Mouse (Mus musculus) embryonic fibroblast, embryonic 13.5 days (primary cell): ENCODE data around the gene Thnsl2. TPM values are rescaled to one million over a fixed set of nuclear protein-coding genes. Genes with fewer than 3 reads are reported as not detected.

Experiments
- H3K27ac ChIP-seq: 2 replicates; pipeline ENCODE4 v1.5.1; 2012; ENCODE audit warnings: low read length, control low read depth, inconsistent platforms; ENCODE audit not compliant: insufficient read depth
- H3K4me1 ChIP-seq: 2 replicates; pipeline ENCODE4 v1.6.1; 2011; ENCODE audit warnings: low read length; ENCODE audit not compliant: control insufficient read depth, insufficient read depth
- H3K4me3 ChIP-seq: 2 replicates; pipeline ENCODE4 v1.5.1; 2011; ENCODE audit warnings: mild to moderate bottlenecking, control low read depth, low read length; ENCODE audit not compliant: insufficient read depth
- CTCF ChIP-seq: IDR thresholded peaks from 2 replicates; pipeline ENCODE4 v1.5.1; 2011; ENCODE audit warnings: mild to moderate bottlenecking, control low read depth, low read length, moderate library complexity, borderline replicate concordance; ENCODE audit not compliant: insufficient read depth
- POLR2A ChIP-seq: IDR thresholded peaks from 2 replicates; pipeline ENCODE4 v1.6.1; 2011; ENCODE audit warnings: low read depth, mild to moderate bottlenecking, control low read depth, low read length, moderate library complexity
- polyA plus RNA-seq: library from polyadenylated mRNA; stranded (reverse); fragments of >200 nt; gene quantifications from 2 replicates; pipeline ENCODE4 v1.2.4, GENCODE M21; 2011; ENCODE audit warnings: low read depth; ENCODE audit not compliant: missing spikeins, insufficient read length

Thnsl2 gene
- polyA plus RNA-seq, 1 experiment, result 6.1 TPM

- no peak for TF ChIP-seq POLR2A
- no peak for TF ChIP-seq CTCF
- no peak overlapping the region for H3K4me3 ChIP-seq
- no peaks in the 10 kb centered on the region for H3K4me1 ChIP-seq
- H3K27ac ChIP-seq, result no peak overlapping the region
These were observed 37.9 kb downstream of the Thnsl2 start for GRCm38 (mm10) chr6:71106170-71106945.

- no peaks in the 10 kb centered on the region for H3K4me1 ChIP-seq
- TF ChIP-seq POLR2A (no peak), CTCF (no peak)
These were observed 48.1 kb downstream of the Thnsl2 start for GRCm38 (mm10) chr6:71096126-71096525.

DNA sequence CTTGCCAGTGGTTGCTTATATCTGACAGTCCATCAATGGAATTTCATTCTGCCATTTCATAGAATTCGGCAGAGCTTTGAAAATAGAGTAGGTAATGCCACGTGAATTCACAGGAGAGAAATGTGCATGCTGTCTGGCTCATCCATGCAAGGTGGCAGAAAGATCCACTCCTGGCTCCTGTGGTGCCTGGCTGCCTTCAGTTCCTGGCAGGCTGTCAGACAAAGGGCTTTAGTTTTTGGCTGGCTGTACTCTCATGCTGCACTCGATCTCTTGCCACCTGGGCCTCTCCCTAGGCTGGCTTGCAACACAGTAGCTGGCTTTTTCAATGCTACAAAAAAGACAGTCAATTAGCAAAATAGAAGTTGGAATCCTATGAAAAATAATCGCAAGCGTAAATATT lies 49.5 kb downstream of the Thnsl2 start:
- no peaks in the 10 kb centered on the region for H3K4me1 ChIP-seq
- TF ChIP-seq CTCF (no peak), POLR2A (no peak)
- no peak overlapping the region for H3K27ac ChIP-seq
- no peak overlapping the region for H3K4me3 ChIP-seq

More at GRCm38 (mm10) chr6:71096126-71096525, 48.1 kb downstream of the Thnsl2 start:
- no peak overlapping the region for H3K27ac ChIP-seq
- H3K4me3 ChIP-seq, result no peak overlapping the region

DNA sequence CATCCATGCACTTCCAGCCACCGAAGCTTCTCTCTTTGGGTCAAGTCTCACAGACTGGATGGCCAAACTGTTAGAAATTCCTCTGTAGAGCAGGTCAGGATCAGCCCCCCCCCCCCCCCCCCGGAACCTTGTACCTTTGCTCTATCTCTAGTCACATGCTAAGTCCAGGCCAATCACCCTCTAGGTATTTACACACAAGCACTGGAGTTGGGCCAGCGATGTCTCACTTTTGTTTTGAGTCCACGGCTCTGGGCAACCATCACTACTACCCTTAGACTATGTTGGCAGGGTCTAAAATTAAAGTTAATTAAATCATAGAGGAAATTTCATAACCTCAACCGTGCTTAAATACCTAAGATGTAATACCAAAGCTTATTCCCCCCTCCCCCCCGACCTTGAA lies 50.6 kb downstream of the Thnsl2 start:
- no peak overlapping the region for H3K27ac ChIP-seq

GRCm38 (mm10) chr6:71090475-71090874 lies 53.8 kb downstream of the Thnsl2 start:
- TF ChIP-seq POLR2A, result no peak
- no peak for TF ChIP-seq CTCF
- H3K4me1 ChIP-seq, result no peaks in the 10 kb centered on the region

More for the DNA sequence above, 50.6 kb downstream of the Thnsl2 start:
- H3K4me3 ChIP-seq, result no peak overlapping the region
- H3K4me1 ChIP-seq, result no peaks in the 10 kb centered on the region
- TF ChIP-seq CTCF (no peak), POLR2A (no peak)

DNA sequence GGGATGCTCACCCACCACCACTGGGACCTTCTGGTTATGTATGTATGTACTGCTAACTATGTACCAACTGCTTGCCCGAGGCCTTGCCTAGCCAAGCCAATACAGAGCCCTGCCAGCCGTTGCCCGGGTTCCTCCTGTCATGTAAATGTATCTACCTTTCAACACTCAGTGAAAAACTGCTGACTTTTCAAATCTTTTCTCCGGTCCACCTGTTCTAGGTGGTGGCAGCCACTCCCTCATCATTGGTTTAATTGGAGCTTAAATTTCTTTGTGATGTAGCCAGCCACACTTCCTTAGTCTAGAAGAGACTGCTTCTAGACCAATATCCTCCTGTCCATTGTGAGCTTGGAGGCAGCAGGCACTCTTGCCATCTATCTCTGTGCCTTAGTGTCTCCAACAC lies 54.5 kb downstream of the Thnsl2 start:
- TF ChIP-seq CTCF (no peak), POLR2A (no peak)
- no peak overlapping the region for H3K27ac ChIP-seq
- no peak overlapping the region for H3K4me3 ChIP-seq

More at GRCm38 (mm10) chr6:71090475-71090874, 53.8 kb downstream of the Thnsl2 start:
- no peak overlapping the region for H3K4me3 ChIP-seq
- H3K27ac ChIP-seq, result no peak overlapping the region

DNA sequence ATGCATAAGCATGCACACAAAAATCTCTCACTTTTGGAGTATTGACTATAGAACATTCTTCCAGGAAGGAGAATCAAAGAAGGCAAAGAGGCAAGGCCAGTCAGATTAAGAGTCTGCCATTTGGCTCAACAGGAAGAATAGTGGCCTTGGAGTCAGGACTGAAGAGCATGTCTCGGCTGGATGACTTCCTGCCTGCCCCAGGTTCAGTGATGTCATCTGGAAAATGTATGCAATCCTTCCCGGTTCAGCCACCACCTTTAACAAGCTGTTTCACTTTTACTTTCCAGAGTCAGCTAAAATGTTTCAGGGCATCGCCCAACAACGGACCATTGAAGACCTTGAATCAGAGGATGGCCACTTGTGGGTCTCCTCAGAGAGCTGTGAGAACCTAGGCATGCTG lies 55.2 kb downstream of the Thnsl2 start:
- Histone ChIP-seq H3K27ac (no peak overlapping the region), H3K4me3 (no peak overlapping the region), H3K4me1 (no peaks in the 10 kb centered on the region)
- TF ChIP-seq POLR2A (no peak), CTCF (no peak)

More for the DNA sequence above, 54.5 kb downstream of the Thnsl2 start:
- H3K4me1 ChIP-seq, result no peaks in the 10 kb centered on the region

DNA sequence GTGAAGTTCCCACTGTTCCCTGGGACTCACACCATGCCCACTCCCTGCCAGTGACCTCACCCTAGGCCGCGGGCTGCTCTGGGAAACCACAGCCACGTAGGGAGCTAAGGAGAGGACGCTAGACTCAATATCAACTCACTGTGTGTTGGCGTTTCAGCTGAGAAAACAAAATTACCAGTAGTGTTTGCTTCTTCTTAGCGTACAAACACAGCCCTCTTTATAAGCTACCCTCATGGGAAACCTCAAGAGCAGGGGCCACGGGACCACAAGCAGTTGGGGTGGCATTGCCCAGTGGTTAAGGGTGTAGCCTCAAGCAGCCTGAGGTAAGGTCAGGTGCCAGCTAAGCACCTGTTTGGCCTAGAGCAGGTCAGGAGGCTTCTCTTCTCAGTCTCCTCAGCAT lies 60.8 kb downstream of the Thnsl2 start:
- H3K4me3 ChIP-seq, result no peak overlapping the region
- no peaks in the 10 kb centered on the region for H3K4me1 ChIP-seq
- no peak for TF ChIP-seq POLR2A
- no peak for TF ChIP-seq CTCF
- no peak overlapping the region for H3K27ac ChIP-seq

GRCm38 (mm10) chr6:71082084-71082483 lies 62.2 kb downstream of the Thnsl2 start:
- no peak for TF ChIP-seq CTCF
- no peak for TF ChIP-seq POLR2A
- H3K4me1 ChIP-seq, result no peaks in the 10 kb centered on the region

DNA sequence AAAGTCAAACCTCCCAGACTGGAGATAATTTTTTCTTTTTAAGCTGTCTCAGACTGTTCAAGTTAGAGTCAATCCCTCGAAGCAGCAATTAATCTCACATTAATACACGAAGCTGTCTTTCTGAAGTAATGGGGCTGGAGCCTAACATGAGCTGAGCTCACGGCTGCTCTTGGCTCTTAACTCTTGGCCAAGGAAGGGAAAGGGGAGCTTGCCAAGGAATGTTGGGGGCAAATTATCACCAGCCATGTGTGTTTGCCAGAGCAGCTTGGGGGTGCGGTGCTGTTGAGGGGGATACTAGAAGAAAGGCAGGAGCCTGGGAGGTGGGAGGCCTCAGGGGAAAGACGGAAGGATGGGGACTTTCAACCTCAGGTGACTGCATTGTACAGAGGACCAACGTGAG lies 63.0 kb downstream of the Thnsl2 start:
- no peak overlapping the region for H3K27ac ChIP-seq
- no peaks in the 10 kb centered on the region for H3K4me1 ChIP-seq
- no peak for TF ChIP-seq POLR2A
- TF ChIP-seq CTCF, result no peak
- H3K4me3 ChIP-seq, result no peak overlapping the region

More at GRCm38 (mm10) chr6:71082084-71082483, 62.2 kb downstream of the Thnsl2 start:
- H3K4me3 ChIP-seq, result no peak overlapping the region
- H3K27ac ChIP-seq, result no peak overlapping the region

Other genes with a start within 250 kb of the Thnsl2 start
- not detected in 2 replicates for gene Tex37, start 225.5 kb downstream of the Thnsl2 start, polyA plus RNA-seq
- not detected in 2 replicates for gene Foxi3, start 187.9 kb downstream of the Thnsl2 start, polyA plus RNA-seq
- gene Fabp1, start 55.4 kb upstream of the Thnsl2 start, polyA plus RNA-seq, result not detected in 2 replicates
- gene Krcc1, start 127.2 kb upstream of the Thnsl2 start, polyA plus RNA-seq, result 85.8 and 87.1 TPM in 2 replicates
- gene Smyd1, start 177.8 kb upstream of the Thnsl2 start, polyA plus RNA-seq, result 0.38 TPM in 1 of 2 replicates, not detected in the other
- gene Cd8b1, start 178.3 kb upstream of the Thnsl2 start, polyA plus RNA-seq, result not detected in 2 replicates
- not detected in 2 replicates for gene Cd8a, start 229.0 kb upstream of the Thnsl2 start, polyA plus RNA-seq